ENCODE assay signal across 14 mouse cellular contexts in the genomic region with DNA sequence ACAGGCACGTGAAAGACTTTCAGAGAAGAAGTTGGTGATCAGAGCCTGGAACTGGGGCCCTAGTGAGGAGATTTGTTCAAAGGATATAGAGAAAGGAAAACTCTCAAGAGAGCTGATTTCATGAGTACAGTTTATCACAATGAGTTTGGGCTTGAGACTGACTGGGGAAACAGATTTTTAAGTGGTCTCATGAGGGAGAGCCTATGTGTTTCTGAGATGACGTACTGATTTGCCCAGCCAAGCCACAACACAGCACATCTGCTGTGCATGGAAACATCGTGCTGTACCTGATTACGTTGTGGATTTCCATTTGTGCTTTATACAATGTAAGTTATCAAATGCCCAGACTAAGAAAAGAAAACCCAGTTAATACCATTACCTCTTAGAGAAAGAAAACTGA.
"Had no signal": no experiment of that assay in that cellular context is flagged by ENCODE, and none has a peak within 500 bp of the region (broad histone marks: within the 10 kb centered on the region; RNA-seq: fewer than 3 reads in every experiment).

No protein-coding gene starts in this region.

- H3K27ac ChIP-seq: liver, embryonic 15.5 days; macrophage; midbrain, embryonic 12.5 days; stomach, embryonic 15.5 days had no signal

- H3K4me3 ChIP-seq: liver, embryonic 15.5 days; megakaryocyte, embryonic 14.5 days; midbrain, embryonic 12.5 days; stomach, embryonic 15.5 days had no signal

- DNase-seq: kidney, adult 11 months; kidney, adult 9 months; kidney, postnatal 10 days; left cerebral cortex, postnatal 4 days; lung, adult 2 months; right cerebral cortex, postnatal 14 days; thymus, adult 2 months; thymus, postnatal 25 days had no signal

- H3K36me3 ChIP-seq: liver, embryonic 15.5 days; midbrain, embryonic 12.5 days; stomach, embryonic 15.5 days had no signal

- H3K4me1 ChIP-seq: liver, embryonic 15.5 days; megakaryocyte, embryonic 14.5 days; midbrain, embryonic 12.5 days; stomach, embryonic 15.5 days had no signal

- H3K9ac ChIP-seq: liver, embryonic 15.5 days; midbrain, embryonic 12.5 days; stomach, embryonic 15.5 days had no signal

- H3K27me3 ChIP-seq: liver, embryonic 15.5 days; megakaryocyte, embryonic 14.5 days; midbrain, embryonic 12.5 days; stomach, embryonic 15.5 days had no signal

- ATAC-seq: midbrain, embryonic 16.5 days had no signal

- H3K9me3 ChIP-seq: liver, embryonic 15.5 days; megakaryocyte, embryonic 14.5 days; midbrain, embryonic 12.5 days; stomach, embryonic 15.5 days had no signal

- H3K4me2 ChIP-seq: liver, embryonic 15.5 days; midbrain, embryonic 12.5 days; stomach, embryonic 15.5 days had no signal
